Mouse (Mus musculus) T-helper 17 cell (primary cell): ENCODE results near the gene Olfr481.

Source experiments
- in situ Hi-C, 2 experiments: fragments of 300-600 bp; cut with MboI, MseI; formaldehyde crosslinking; loops; 1 replicate in 1 of 2; 2 replicates in 1 of 2; pipeline ENCODE4 v1.15.1; 2025; ENCODE audit warnings: high pct_unique_total_duplicates in 2 of 2

The Olfr481 gene

DNA sequence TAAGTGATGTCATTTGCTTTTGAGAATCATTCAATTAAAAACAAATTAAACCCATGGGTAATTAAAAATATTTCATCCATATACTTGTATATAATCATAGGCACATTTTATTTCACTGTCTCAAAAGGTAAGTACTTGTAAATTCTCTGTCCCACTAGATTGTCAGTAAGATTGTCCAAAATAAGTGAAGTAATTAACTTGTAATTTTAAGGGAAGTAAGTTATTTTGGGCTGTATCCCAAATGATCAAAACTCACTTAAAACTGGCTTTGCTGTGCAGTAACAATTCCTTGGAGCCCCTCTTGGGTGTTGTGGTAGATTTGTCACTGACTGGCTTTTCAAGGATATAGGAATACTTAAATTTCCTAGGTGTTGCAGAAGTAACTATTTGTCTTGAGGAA lies at the start of gene Olfr481:
Gene Olfr481, plus strand, starts transcription at position 301 of the 400 bp plus-strand sequence.
- in situ Hi-C loops = no loop called here

- in situ Hi-C loops = no loop called here
Measured at GRCm38 (mm10) chr7:108033889-108034288, 45.8 kb upstream of the Olfr481 start, which contains the start of gene Olfr478. TSS of gene Olfr478 (minus strand) at chr7:108033989.

DNA sequence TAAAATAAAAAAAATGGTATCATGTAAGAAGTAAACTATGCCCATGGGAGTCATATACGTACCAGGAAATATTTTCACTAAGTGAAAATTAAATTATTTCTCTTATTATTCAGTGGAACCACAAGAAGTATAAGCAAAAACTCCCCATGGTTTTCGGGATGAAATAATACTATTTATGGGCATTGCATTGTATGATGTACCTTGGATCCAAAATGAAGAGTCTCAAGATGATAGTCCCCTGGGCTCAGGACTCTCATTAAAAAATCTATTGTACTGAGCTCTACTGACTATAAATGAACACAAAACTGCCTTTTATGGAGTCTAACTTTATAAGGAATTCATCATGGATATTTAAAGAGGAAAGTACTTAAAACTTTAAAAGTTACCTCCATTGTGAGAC lies 29.3 kb upstream of the Olfr481 start, which contains the start of gene Olfr479:
Gene Olfr479, plus strand, starts transcription at position 301 of the 400 bp plus-strand sequence.
- in situ Hi-C loops = loop anchor here in 1 of 2 experiments (25.0 kb wide), 1 partner anchor 1237 kb away; no protein-coding TSS in a partner anchor

DNA sequence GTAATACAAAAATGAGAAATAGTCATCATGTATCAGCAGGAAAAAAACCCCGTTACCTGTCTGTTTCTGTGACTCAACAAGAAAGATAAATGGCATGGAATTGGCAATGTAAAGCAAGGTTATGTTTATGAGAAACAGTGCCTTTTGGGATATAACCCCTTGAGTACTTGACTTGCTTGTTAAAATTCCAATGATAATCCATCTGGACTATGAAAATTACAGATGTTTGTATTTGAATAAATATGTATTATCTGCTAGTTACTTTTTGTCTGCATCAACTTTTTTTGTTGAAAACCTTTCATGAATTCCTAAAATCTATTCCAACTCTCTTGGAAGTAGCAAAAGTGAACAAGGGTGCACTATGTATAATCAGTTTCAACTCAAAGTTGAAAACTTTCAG lies 12.4 kb upstream of the Olfr481 start, which contains the start of gene Olfr480:
Gene Olfr480, minus strand, starts transcription at position 101 of the 400 bp plus-strand sequence.
- in situ Hi-C loops = loop anchor here in 1 of 2 experiments (25.0 kb wide), 1 partner anchor 1220 kb away; no protein-coding TSS in a partner anchor

GRCm38 (mm10) chr7:108097486-108097885 lies 17.8 kb downstream of the Olfr481 start, which contains the start of gene Olfr482:
TSS of gene Olfr482 (minus strand) at chr7:108097586.
- in situ Hi-C loops = no loop called here

DNA sequence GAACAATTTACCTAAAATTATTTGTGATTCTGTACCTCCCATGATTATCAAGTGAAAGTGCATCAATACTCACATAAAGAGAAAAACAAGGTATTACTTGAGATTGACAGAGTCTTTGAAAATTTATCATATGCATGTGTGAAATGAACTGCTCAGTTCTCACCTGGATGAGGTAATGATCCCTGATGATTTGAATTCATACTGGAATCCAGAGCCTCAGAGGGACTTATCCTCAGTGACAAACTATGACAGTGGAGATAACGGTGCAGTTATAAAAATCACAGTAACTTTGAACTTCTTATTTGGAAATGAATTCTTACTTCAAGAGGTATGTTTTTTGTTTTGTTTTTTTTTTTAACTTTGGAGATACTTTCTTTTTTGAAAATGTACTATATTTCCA lies 20.9 kb downstream of the Olfr481 start, which contains the start of gene Olfr483:
Gene Olfr483, plus strand, starts transcription at position 301 of the 400 bp plus-strand sequence.
- in situ Hi-C loops = no loop called here

DNA sequence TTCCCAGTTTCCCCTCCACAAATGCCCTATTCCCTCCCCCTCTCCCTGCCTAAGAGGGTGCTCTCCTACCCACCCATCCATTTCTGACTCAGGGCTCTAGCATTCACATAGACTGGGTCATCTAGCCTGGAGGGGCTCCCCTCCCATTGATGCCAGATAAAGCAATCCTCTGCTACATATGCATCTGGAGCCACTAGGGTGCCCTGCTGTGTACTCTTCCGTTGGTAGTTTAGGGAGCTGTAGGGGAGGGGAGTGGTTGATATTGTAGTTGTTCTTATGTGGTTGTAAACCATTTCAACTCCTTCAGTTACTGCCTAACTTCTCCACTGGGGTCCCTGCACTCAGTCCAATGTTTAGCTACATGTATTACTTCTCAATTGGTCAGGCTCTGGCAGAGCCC lies 41.0 kb downstream of the Olfr481 start:
- in situ Hi-C loops = no loop called here

DNA sequence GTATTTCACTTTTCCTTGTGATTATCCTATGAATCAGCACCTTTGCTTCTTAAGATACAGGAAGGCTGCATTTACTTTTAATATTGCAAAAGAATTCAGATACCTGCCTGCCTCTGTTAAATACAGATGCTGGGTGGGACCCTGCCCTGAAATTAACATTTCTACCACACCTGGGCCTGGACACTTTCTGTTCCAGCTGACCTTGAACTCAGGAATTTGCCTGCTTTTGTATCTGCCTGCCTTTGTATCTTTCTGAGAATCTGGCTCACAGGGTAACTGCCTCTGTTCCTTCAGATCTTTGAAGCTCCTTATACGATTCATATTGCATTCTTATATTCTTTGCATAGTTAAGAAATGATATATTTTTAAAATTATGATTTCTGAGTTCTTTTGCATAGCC lies 41.8 kb downstream of the Olfr481 start:
- in situ Hi-C loops = no loop called here

DNA sequence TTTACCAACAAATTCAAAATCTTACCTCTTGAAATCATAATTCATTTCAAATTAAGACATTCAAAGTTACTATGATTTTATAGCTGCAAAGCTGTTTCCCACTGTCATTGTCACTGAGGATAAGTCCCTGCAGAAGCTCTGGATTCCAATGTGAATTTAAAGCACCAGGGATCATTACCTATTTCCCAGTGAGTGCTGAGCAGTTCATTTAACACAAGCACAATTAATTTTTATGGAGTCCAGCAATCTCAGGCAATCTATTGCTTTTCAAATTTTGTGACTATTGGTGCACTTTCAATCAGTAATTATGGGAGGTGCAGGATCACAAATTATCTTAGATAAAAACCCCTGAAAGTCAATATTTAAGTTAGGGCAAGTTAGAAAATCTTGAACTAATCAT lies 47.7 kb downstream of the Olfr481 start, which contains the start of gene Olfr484:
Gene Olfr484, minus strand, starts transcription at position 101 of the 400 bp plus-strand sequence.
- in situ Hi-C loops = no loop called here
